Mouse (Mus musculus) macrophage (primary cell): ENCODE results near the gene D330045A20Rik. TPM values are rescaled to one million over a fixed set of nuclear protein-coding genes. Genes with fewer than 3 reads are reported as not detected.
"Not testable (repeated sequence)": the region's sequence is repeated elsewhere in the genome, so short reads cannot be mapped to it uniquely, and the experiment has no call there.

Experiments
- H3K27ac ChIP-seq: fragments of 350-480 bp; formaldehyde crosslinking; 2 replicates; pipeline ENCODE4 v1.9.0; 2021
- H3K36me3 ChIP-seq: fragments of 350-480 bp; formaldehyde crosslinking; 2 replicates; pipeline ENCODE4 v1.9.0; 2021; ENCODE audit errors: inconsistent target
- H3K4me3 ChIP-seq: fragments of 350-480 bp; formaldehyde crosslinking; 2 replicates; pipeline ENCODE4 v1.9.0; 2021; ENCODE audit errors: inconsistent target
- H3K79me2 ChIP-seq: fragments of 350-480 bp; formaldehyde crosslinking; 2 replicates; pipeline ENCODE4 v1.9.0; 2021; ENCODE audit errors: inconsistent target
- WGBS: methylation state at CpG from one replicate; pipeline ENCODE4 v1.1.7; 2026; ENCODE audit warnings: inconsistent platforms; ENCODE audit not compliant: missing documents; 5-methylcytosine and 5-hydroxymethylcytosine counted together
- polyA plus RNA-seq: library from polyadenylated mRNA; stranded (reverse); fragments of 250-400 nt; gene quantifications from 3 replicates; pipeline ENCODE4 v1.2.4, GENCODE M21; 2018; ENCODE audit warnings: inconsistent platforms

Gene D330045A20Rik
- polyA plus RNA-seq, 1 experiment from 2014 or later: 0.36 TPM

GRCm38 (mm10) chrX:139537641-139538397 lies 57.7 kb downstream of the D330045A20Rik start:
- Histone ChIP-seq H3K4me3 (no peak overlapping the region), H3K36me3 (no peaks in the 10 kb centered on the region), H3K79me2 (no peaks in the 10 kb centered on the region), H3K27ac (no peak overlapping the region)
- WGBS: 93% methylated on average over 5 of the region's 5 CpGs

- Histone ChIP-seq H3K79me2 (no peaks in the 10 kb centered on the region), H3K27ac (no peak overlapping the region), H3K36me3 (no peaks in the 10 kb centered on the region), H3K4me3 (no peak overlapping the region)
- 60% methylated on average over 7 of the region's 7 CpGs for WGBS
Observed at GRCm38 (mm10) chrX:139543726-139544125, 63.6 kb downstream of the D330045A20Rik start.

GRCm38 (mm10) chrX:139550456-139550855 lies 70.3 kb downstream of the D330045A20Rik start:
- H3K27ac ChIP-seq: peak overlapping the region; percentile 32
- H3K36me3 ChIP-seq: no peaks in the 10 kb centered on the region
- WGBS: 66% methylated on average over 5 of the region's 5 CpGs
- no peak overlapping the region for H3K4me3 ChIP-seq
- no peaks in the 10 kb centered on the region for H3K79me2 ChIP-seq

- H3K4me3 ChIP-seq: no peak overlapping the region
- H3K27ac ChIP-seq: no peak overlapping the region
- 42% methylated on average over 2 of the region's 2 CpGs for WGBS
Observed at GRCm38 (mm10) chrX:139552090-139552489, 71.9 kb downstream of the D330045A20Rik start.

GRCm38 (mm10) chrX:139562255-139562924 lies 82.2 kb downstream of the D330045A20Rik start:
- no peaks in the 10 kb centered on the region for H3K79me2 ChIP-seq
- H3K4me3 ChIP-seq: no peak overlapping the region
- 81% methylated on average over 4 of the region's 5 CpGs for WGBS
- H3K27ac ChIP-seq: no peak overlapping the region
- no peaks in the 10 kb centered on the region for H3K36me3 ChIP-seq

More at GRCm38 (mm10) chrX:139552090-139552489, 71.9 kb downstream of the D330045A20Rik start:
- H3K79me2 ChIP-seq: no peaks in the 10 kb centered on the region
- no peaks in the 10 kb centered on the region for H3K36me3 ChIP-seq

GRCm38 (mm10) chrX:139562925-139563461 lies 82.8 kb downstream of the D330045A20Rik start, which contains the start of gene Rnf128:
Rnf128 (plus strand) TSS chrX:139563316.
- no peaks in the 10 kb centered on the region for H3K36me3 ChIP-seq
- 91% methylated on average over 8 of the region's 8 CpGs for WGBS
- H3K4me3 ChIP-seq: no peak within 1 kb of the TSS

GRCm38 (mm10) chrX:139570054-139570453 lies 89.9 kb downstream of the D330045A20Rik start:
- Histone ChIP-seq H3K79me2 (no peaks in the 10 kb centered on the region), H3K36me3 (no peaks in the 10 kb centered on the region), H3K4me3 (no peak overlapping the region), H3K27ac (no peak overlapping the region)
- 48% methylated on average over 3 of the region's 3 CpGs for WGBS

More at GRCm38 (mm10) chrX:139562925-139563461, 82.8 kb downstream of the D330045A20Rik start, which contains the start of gene Rnf128:
- Histone ChIP-seq H3K27ac (no peak within 1 kb of the TSS), H3K79me2 (no peaks in the 10 kb centered on the region)

- no peak overlapping the region for H3K27ac ChIP-seq
- WGBS: 90% methylated on average over 6 of the region's 6 CpGs
- H3K36me3 ChIP-seq: no peaks in the 10 kb centered on the region
- no peaks in the 10 kb centered on the region for H3K79me2 ChIP-seq
- H3K4me3 ChIP-seq: no peak overlapping the region
Observed at GRCm38 (mm10) chrX:139578649-139579278, 98.6 kb downstream of the D330045A20Rik start.

- no peak overlapping the region for H3K4me3 ChIP-seq
- peak overlapping the region; percentile 22 for H3K27ac ChIP-seq
- WGBS: 43% methylated on average over 4 of the region's 4 CpGs
- H3K36me3 ChIP-seq: no peaks in the 10 kb centered on the region
- no peaks in the 10 kb centered on the region for H3K79me2 ChIP-seq
Observed at GRCm38 (mm10) chrX:139583616-139584015, 103.4 kb downstream of the D330045A20Rik start.

- 0 out of 2 replicates have a peak overlapping the region, but pooled peaks have one; percentile 10 for H3K27ac ChIP-seq
- WGBS: 90% methylated on average over 2 of the region's 2 CpGs
- not testable (repeated sequence) for H3K36me3 ChIP-seq, H3K79me2 ChIP-seq, H3K4me3 ChIP-seq
Observed at GRCm38 (mm10) chrX:139586676-139587075, 106.5 kb downstream of the D330045A20Rik start.

- Histone ChIP-seq H3K27ac (no peak overlapping the region), H3K36me3 (no peaks in the 10 kb centered on the region), H3K4me3 (no peak overlapping the region), H3K79me2 (no peaks in the 10 kb centered on the region)
- WGBS: 89% methylated on average over 6 of the region's 6 CpGs
Observed at GRCm38 (mm10) chrX:139596404-139596803, 116.2 kb downstream of the D330045A20Rik start.

Other genes starting within 250 kb of the D330045A20Rik start
- not detected in 3 replicates for gene Trap1a, start 146.7 kb upstream of the D330045A20Rik start, polyA plus RNA-seq
- 69.1 to 171 TPM (median 128 TPM) in 3 replicates for gene Rnf128, start 82.9 kb downstream of the D330045A20Rik start, polyA plus RNA-seq
- 3.5 to 5.1 TPM (median 3.6 TPM) in 3 replicates for gene Tbc1d8b, start 204.6 kb downstream of the D330045A20Rik start, polyA plus RNA-seq
- gene Gm15013, start 234.1 kb downstream of the D330045A20Rik start, polyA plus RNA-seq: not detected in 3 replicates